15 mouse cellular contexts compared by ENCODE assay signal in genomic region chr6:85966686-85967085, GRCm38 (mm10). TPM values are rescaled to one million over a fixed set of nuclear protein-coding genes. Genes with fewer than 3 reads are reported as not detected.
DNase-seq lines count a peak whose midpoint lies in the region; ATAC-seq and TF ChIP-seq lines count a peak whose summit lies in the region.
"Had no signal": no experiment of that assay in that cellular context is flagged by ENCODE, and none has a peak within 500 bp of the region (broad histone marks: within the 10 kb centered on the region; RNA-seq: fewer than 3 reads in every experiment).

No protein-coding gene starts in this region.

- no peaks in the 10 kb centered on the region for H3K4me1 ChIP-seq in forebrain, postnatal 0 days (ENCODE audit: insufficient read depth)
- peaks cover 5% of the 10 kb centered on the region for H3K4me1 ChIP-seq in forebrain, embryonic 10.5 days
- H3K4me1 ChIP-seq in midbrain, postnatal 0 days (ENCODE audit: insufficient read depth, low read length) = no peaks in the 10 kb centered on the region
- H3K4me1 ChIP-seq in midbrain, embryonic 10.5 days = peaks cover 4% of the 10 kb centered on the region

- no peak overlapping the region for H3K4me3 ChIP-seq in forebrain, postnatal 0 days (ENCODE audit: low read depth, low read length)
- H3K4me3 ChIP-seq in forebrain, embryonic 10.5 days = no peak overlapping the region
- no peak overlapping the region for H3K4me3 ChIP-seq in midbrain, postnatal 0 days (ENCODE audit: low read depth, low read length)
- no peak overlapping the region for H3K4me3 ChIP-seq in midbrain, embryonic 10.5 days
- H3K4me3 ChIP-seq: myocyte had no signal

- 0 out of 2 replicates have a peak overlapping the region, but pooled peaks have one; percentile 9 for H3K27ac ChIP-seq in forebrain, postnatal 0 days (ENCODE audit: low read depth, low read length)
- H3K27ac ChIP-seq in forebrain, embryonic 10.5 days = no peak overlapping the region
- no peak overlapping the region for H3K27ac ChIP-seq in midbrain, postnatal 0 days (ENCODE audit: low read depth, low read length)
- H3K27ac ChIP-seq in midbrain, embryonic 10.5 days (replicated peaks) = no peak overlapping the region

- ATAC-seq in forebrain, postnatal 0 days = no peak
- ATAC-seq in midbrain, postnatal 0 days (ENCODE audit: low FRiP score) = no peak

- 77% methylated on average over 4 of the region's 4 CpGs for WGBS in forebrain, postnatal 0 days
- 77% methylated on average over 4 of the region's 4 CpGs for WGBS in forebrain, embryonic 10.5 days
- 81% methylated on average over 4 of the region's 4 CpGs for WGBS in midbrain, postnatal 0 days
- 83% methylated on average over 4 of the region's 4 CpGs for WGBS in midbrain, embryonic 10.5 days

- no peaks in the 10 kb centered on the region for H3K9me3 ChIP-seq in forebrain, postnatal 0 days (ENCODE audit: low read length)
- H3K9me3 ChIP-seq in forebrain, embryonic 10.5 days = no peaks in the 10 kb centered on the region
- no peaks in the 10 kb centered on the region for H3K9me3 ChIP-seq in midbrain, postnatal 0 days (ENCODE audit: low read length)
- no peaks in the 10 kb centered on the region for H3K9me3 ChIP-seq in midbrain, embryonic 10.5 days (replicated peaks)

- TF ChIP-seq CTCF in forebrain, postnatal 0 days (IDR thresholded peaks at IDR 0.05; ENCODE audit: low read depth) = no peak
- TF ChIP-seq CTCF in midbrain, postnatal 0 days (IDR thresholded peaks at IDR 0.05) = peak; percentile 16; the same call in 1 of the 2 replicates

- no peaks in the 10 kb centered on the region for H3K27me3 ChIP-seq in forebrain, postnatal 0 days (ENCODE audit: insufficient read depth, low read length)
- no peaks in the 10 kb centered on the region for H3K27me3 ChIP-seq in forebrain, embryonic 10.5 days (ENCODE audit: poor library complexity, severe bottlenecking)
- H3K27me3 ChIP-seq in midbrain, postnatal 0 days (ENCODE audit: insufficient read depth, low read length) = no peaks in the 10 kb centered on the region
- H3K27me3 ChIP-seq in midbrain, embryonic 10.5 days (ENCODE audit: low read depth, poor library complexity, severe bottlenecking) = no peaks in the 10 kb centered on the region

- no peak overlapping the region for H3K9ac ChIP-seq in forebrain, postnatal 0 days
- no peak overlapping the region for H3K9ac ChIP-seq in midbrain, postnatal 0 days (replicated peaks; ENCODE audit: low read length, poor library complexity, severe bottlenecking)
- H3K9ac ChIP-seq: lung, embryonic 14.5 days had no signal

- H3K4me2 ChIP-seq in forebrain, postnatal 0 days (ENCODE audit: low read depth) = no peak overlapping the region
- H3K4me2 ChIP-seq in midbrain, postnatal 0 days (ENCODE audit: low read depth, low read length, poor library complexity, severe bottlenecking) = no peak overlapping the region
- H3K4me2 ChIP-seq: lung, embryonic 14.5 days had no signal

- no peak for DNase-seq in forebrain, postnatal 0 days
- DNase-seq in forebrain, embryonic 10.5 days (ENCODE audit: extremely low spot score, low spot score) = no peak
- no peak for DNase-seq in midbrain, postnatal 0 days (ENCODE audit: low spot score)
- DNase-seq in midbrain, embryonic 10.5 days (ENCODE audit: low spot score) = no peak
- DNase-seq in natural killer cell, adult 2 months (ENCODE audit: low spot score in 2 of 2) = peak; percentile 20 to 54
- peak; percentile 68 for DNase-seq in thymus, postnatal 4 days
- DNase-seq in right cerebral cortex, postnatal 25 days = no peak
- no peak for DNase-seq in layer of hippocampus, adult 11-12 months (ENCODE audit: low spot score)
- DNase-seq: cerebellum, adult 18-20 months; gastrocnemius, postnatal 36 days; right cerebral cortex, postnatal 14 days had no signal

- no peaks in the 10 kb centered on the region for H3K36me3 ChIP-seq in forebrain, postnatal 0 days (ENCODE audit: insufficient read depth)
- no peaks in the 10 kb centered on the region for H3K36me3 ChIP-seq in forebrain, embryonic 10.5 days (replicated peaks)
- H3K36me3 ChIP-seq in midbrain, postnatal 0 days (ENCODE audit: insufficient read depth, low read length) = no peaks in the 10 kb centered on the region
- no peaks in the 10 kb centered on the region for H3K36me3 ChIP-seq in midbrain, embryonic 10.5 days

RNA-seq across cellular contexts. Expression of gene Dusp11, which starts 5.2 kb away (rescaled TPM):
- 67.2 and 79.4 TPM in 2 replicates for total RNA-seq in forebrain, postnatal 0 days (2014; rRNA removed)
- 27.6 and 28.3 TPM in 2 replicates for polyA plus RNA-seq in forebrain, postnatal 0 days (2015; fragmentation: Nextera tagmentation; extraction: Ambion mirVana)
- polyA plus RNA-seq in forebrain, embryonic 10.5 days (2016; fragmentation: Nextera tagmentation; extraction: Ambion mirVana) = 34.6 and 34.9 TPM in 2 replicates
- total RNA-seq in midbrain, postnatal 0 days (2014; rRNA removed) = 82.8 and 90.2 TPM in 2 replicates
- polyA plus RNA-seq in midbrain, postnatal 0 days (2015; fragmentation: Nextera tagmentation; extraction: Ambion mirVana) = 26.0 and 36.0 TPM in 2 replicates
- polyA plus RNA-seq in midbrain, embryonic 10.5 days (2016; fragmentation: Nextera tagmentation; extraction: Ambion mirVana) = 38.5 and 38.8 TPM in 2 replicates

RNA-seq across cellular contexts. Expression of gene Figla, which starts 49.3 kb away (rescaled TPM):
- not detected in 2 replicates for total RNA-seq in forebrain, postnatal 0 days (2014; rRNA removed)
- polyA plus RNA-seq in forebrain, postnatal 0 days (2015; fragmentation: Nextera tagmentation; extraction: Ambion mirVana) = not detected in 2 replicates
- polyA plus RNA-seq in forebrain, embryonic 10.5 days (2016; fragmentation: Nextera tagmentation; extraction: Ambion mirVana) = not detected in 2 replicates
- total RNA-seq in midbrain, postnatal 0 days (2014; rRNA removed) = not detected in 2 replicates
- not detected in 2 replicates for polyA plus RNA-seq in midbrain, postnatal 0 days (2015; fragmentation: Nextera tagmentation; extraction: Ambion mirVana)
- not detected in 2 replicates for polyA plus RNA-seq in midbrain, embryonic 10.5 days (2016; fragmentation: Nextera tagmentation; extraction: Ambion mirVana)
- total RNA-seq: gastrocnemius, postnatal 36 days; layer of hippocampus, adult 18-20 months had no signal
- polyA plus RNA-seq: hindbrain, embryonic 11.5 days; lung, embryonic 14.5 days; myocyte had no signal

RNA-seq across cellular contexts. Expression of gene Nat8f1, which starts 51.2 kb away (rescaled TPM):
- 10.7 and 18.1 TPM in 2 replicates for total RNA-seq in forebrain, postnatal 0 days (2014; rRNA removed)
- polyA plus RNA-seq in forebrain, postnatal 0 days (2015; fragmentation: Nextera tagmentation; extraction: Ambion mirVana) = 13.1 and 15.3 TPM in 2 replicates
- 5.2 and 6.4 TPM in 2 replicates for polyA plus RNA-seq in forebrain, embryonic 10.5 days (2016; fragmentation: Nextera tagmentation; extraction: Ambion mirVana)
- 9.3 and 11.2 TPM in 2 replicates for total RNA-seq in midbrain, postnatal 0 days (2014; rRNA removed)
- 19.8 and 19.9 TPM in 2 replicates for polyA plus RNA-seq in midbrain, postnatal 0 days (2015; fragmentation: Nextera tagmentation; extraction: Ambion mirVana)
- polyA plus RNA-seq in midbrain, embryonic 10.5 days (2016; fragmentation: Nextera tagmentation; extraction: Ambion mirVana) = 5.9 and 7.9 TPM in 2 replicates

RNA-seq across cellular contexts. Expression of gene Tprkb, which starts 55.0 kb away (rescaled TPM):
- 50.2 and 66.8 TPM in 2 replicates for total RNA-seq in forebrain, postnatal 0 days (2014; rRNA removed)
- 54.5 and 69.6 TPM in 2 replicates for polyA plus RNA-seq in forebrain, postnatal 0 days (2015; fragmentation: Nextera tagmentation; extraction: Ambion mirVana)
- 33.8 and 37.1 TPM in 2 replicates for polyA plus RNA-seq in forebrain, embryonic 10.5 days (2016; fragmentation: Nextera tagmentation; extraction: Ambion mirVana)
- total RNA-seq in midbrain, postnatal 0 days (2014; rRNA removed) = 43.7 and 44.3 TPM in 2 replicates
- polyA plus RNA-seq in midbrain, postnatal 0 days (2015; fragmentation: Nextera tagmentation; extraction: Ambion mirVana) = 51.7 and 61.5 TPM in 2 replicates
- polyA plus RNA-seq in midbrain, embryonic 10.5 days (2016; fragmentation: Nextera tagmentation; extraction: Ambion mirVana) = 30.6 and 35.9 TPM in 2 replicates

Comparison
In these comparisons a context has a peak if more than half of its experiments do, and no peak if none do; other contexts are left out.
1. DNase-seq: peak in natural killer cell, adult 2 months (2 of 2) and thymus, postnatal 4 days (single experiment); none in forebrain, postnatal 0 days (single experiment), forebrain, embryonic 10.5 days (single experiment), midbrain, postnatal 0 days (single experiment), midbrain, embryonic 10.5 days (single experiment), right cerebral cortex, postnatal 25 days (single experiment) and layer of hippocampus, adult 11-12 months (single experiment).